In the genomic region with DNA sequence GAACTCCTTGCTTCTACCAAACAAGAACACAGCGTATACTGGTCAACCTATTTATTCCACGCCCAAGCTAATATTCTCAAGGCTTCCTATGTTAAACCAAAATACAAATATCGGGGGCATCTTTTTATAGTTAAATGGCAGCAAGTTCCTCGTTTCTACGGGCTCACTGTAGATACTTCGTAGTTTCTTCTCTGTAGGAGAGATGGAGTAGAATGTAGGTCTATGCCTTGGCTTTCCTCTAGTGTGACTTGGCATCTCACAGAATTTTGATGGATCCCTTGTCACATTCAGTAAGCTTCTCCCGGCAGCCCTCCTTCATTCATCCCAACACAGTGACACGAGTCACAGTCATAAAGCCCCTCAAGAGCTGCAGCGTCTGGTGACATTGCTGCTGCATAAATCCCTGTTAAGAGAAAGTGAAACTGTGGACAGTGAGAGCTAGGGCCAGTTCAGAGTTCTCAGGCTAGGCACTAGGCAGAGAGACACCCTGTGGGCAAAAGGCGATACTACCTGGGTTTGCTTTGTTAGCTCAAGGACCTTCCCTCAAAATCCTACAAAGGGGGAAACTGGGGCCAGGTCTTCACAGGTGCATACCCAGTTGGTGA, we compare ENCODE assay signal across 8 mouse cellular contexts.
DNase-seq lines count a peak whose midpoint lies in the region; ATAC-seq and TF ChIP-seq lines count a peak whose summit lies in the region.
"Had no signal": no experiment of that assay in that cellular context is flagged by ENCODE, and none has a peak within 500 bp of the region (broad histone marks: within the 10 kb centered on the region; RNA-seq: fewer than 3 reads in every experiment).

No protein-coding gene starts in this region.

- H3K4me1 ChIP-seq in midbrain, postnatal 0 days (ENCODE audit: insufficient read depth, low read length): no peaks in the 10 kb centered on the region

- DNase-seq in left cerebral cortex, adult 2 months (ENCODE audit: extremely low spot score in 1 of 2, low spot score in 2 of 2): no peak
- DNase-seq in left cerebral cortex, postnatal 14 days (ENCODE audit: low spot score in 2 of 2): no peak
- peak; percentile 57 for DNase-seq in Muller cell, postnatal 12 days (ENCODE audit: inconsistent ontology term)
- peak; percentile 42 to 60 for DNase-seq in adrenal gland, postnatal 36 days
- DNase-seq in midbrain, postnatal 0 days (ENCODE audit: low spot score): peak; percentile 59
- no peak for DNase-seq in right cerebral cortex, postnatal 36 days (ENCODE audit: low spot score in 2 of 2)

- no peak overlapping the region for H3K4me3 ChIP-seq in left cerebral cortex, adult 2 months
- H3K4me3 ChIP-seq in midbrain, postnatal 0 days (ENCODE audit: low read depth, low read length): no peak overlapping the region
- H3K4me3 ChIP-seq: erythroblast, embryonic 14.5 days had no signal

- 73% methylated on average over 10 of the region's 10 CpGs for WGBS in midbrain, postnatal 0 days

- H3K27ac ChIP-seq in left cerebral cortex, adult 2 months: peak overlapping the region; percentile 4; the same call in 1 of the 2 replicates
- H3K27ac ChIP-seq in midbrain, postnatal 0 days (ENCODE audit: low read depth, low read length): no peak overlapping the region; the same call in 1 of the 2 replicates

- H3K36me3 ChIP-seq in midbrain, postnatal 0 days (ENCODE audit: insufficient read depth, low read length): 0 out of 2 replicates have a peak, but pooled peaks cover 3% of the 10 kb centered on the region

- no peaks in the 10 kb centered on the region for H3K27me3 ChIP-seq in midbrain, postnatal 0 days (ENCODE audit: insufficient read depth, low read length)

- peak; percentile 53 for TF ChIP-seq CTCF in left cerebral cortex, adult 2 months (IDR thresholded peaks at IDR 0.05)
- TF ChIP-seq CTCF in midbrain, postnatal 0 days (IDR thresholded peaks at IDR 0.05): peak; percentile 74

- intact Hi-C loops in left cerebral cortex, adult 2 months (cut with DNase I): no loop called here
- intact Hi-C loops in left cerebral cortex, postnatal 14 days (cut with DNase I): no loop called here

- H3K9ac ChIP-seq in midbrain, postnatal 0 days (replicated peaks; ENCODE audit: low read length, poor library complexity, severe bottlenecking): no peak overlapping the region

- no peaks in the 10 kb centered on the region for H3K9me3 ChIP-seq in midbrain, postnatal 0 days (ENCODE audit: low read length)

- ATAC-seq in inflammation-experienced regulatory T-cells, adult 6 months: peak; percentile 90
- ATAC-seq in midbrain, postnatal 0 days (ENCODE audit: low FRiP score): 0 out of 2 replicates have a peak, but pooled peaks have one; percentile 52

- H3K4me2 ChIP-seq in midbrain, postnatal 0 days (ENCODE audit: low read depth, low read length, poor library complexity, severe bottlenecking): no peak overlapping the region

Comparison
In these comparisons a context has a peak if more than half of its experiments do, and no peak if none do; other contexts are left out.
1. DNase-seq: peak in Muller cell, postnatal 12 days (single experiment), adrenal gland, postnatal 36 days (2 of 2) and midbrain, postnatal 0 days (single experiment); none in left cerebral cortex, adult 2 months (0 of 2), left cerebral cortex, postnatal 14 days (0 of 2) and right cerebral cortex, postnatal 36 days (0 of 2).